Mouse (Mus musculus) hindbrain, embryonic 12.5 days (tissue): ENCODE data around the gene Calcoco1. TPM values are rescaled to one million over a fixed set of nuclear protein-coding genes. Genes with fewer than 3 reads are reported as not detected.

ENCODE experiments used
- ATAC-seq: fragments of 200-750 bp; cut with Nextera tagmentation; 2 replicates; pipeline ENCODE4 v1.8.0; 2017; ENCODE audit warnings: moderate TSS enrichment; ENCODE audit not compliant: low FRiP score
- H3K27ac ChIP-seq: fragments of 300-500 bp; sonication (generic); 2 replicates; pipeline ENCODE4 v1.5.1; 2016; ENCODE audit warnings: mild to moderate bottlenecking
- H3K27me3 ChIP-seq: fragments of 300-500 bp; sonication (generic); 2 replicates; pipeline ENCODE4 v1.6.1; 2016; ENCODE audit warnings: mild to moderate bottlenecking
- H3K36me3 ChIP-seq: fragments of 300-500 bp; sonication (generic); 2 replicates; pipeline ENCODE4 v1.6.1; 2016; ENCODE audit warnings: mild to moderate bottlenecking
- H3K4me1 ChIP-seq: fragments of 300-500 bp; sonication (generic); 2 replicates; pipeline ENCODE4 v1.6.1; 2016
- H3K4me2 ChIP-seq: fragments of 300-500 bp; sonication (generic); replicated peaks from 2 replicates; pipeline ENCODE4 v1.6.1; 2016; ENCODE audit warnings: mild to moderate bottlenecking
- H3K4me3 ChIP-seq: fragments of 300-500 bp; sonication (generic); 2 replicates; pipeline ENCODE4 v1.5.1; 2016; ENCODE audit warnings: mild to moderate bottlenecking
- H3K9ac ChIP-seq: fragments of 300-500 bp; sonication (generic); 2 replicates; pipeline ENCODE4 v1.6.1; 2016; ENCODE audit warnings: mild to moderate bottlenecking, moderate library complexity
- H3K9me3 ChIP-seq: fragments of 300-500 bp; sonication (generic); replicated peaks from 2 replicates; pipeline ENCODE4 v1.6.1; 2016; ENCODE audit warnings: mild to moderate bottlenecking
- WGBS: fragments of 180-500 bp; shearing (Covaris S2); methylation state at CpG from one replicate; pipeline ENCODE4 v1.1.7; 2016; 5-methylcytosine and 5-hydroxymethylcytosine counted together
- polyA plus RNA-seq: library from polyadenylated mRNA; unstranded; fragments of >200 nt; fragmentation: Nextera tagmentation; extraction: Ambion mirVana; gene quantifications from 2 replicates; pipeline ENCODE4 v1.2.1, GENCODE M21; 2016

The Calcoco1 gene
- polyA plus RNA-seq, 1 experiment from 2014 or later = 47.3 TPM

GRCm38 (mm10) chr15:102705226-102705894, 16.6 kb downstream of the Calcoco1 start:
- no peak overlapping the region for H3K4me2 ChIP-seq
- H3K4me3 ChIP-seq = no peak overlapping the region
- H3K4me1 ChIP-seq = peaks cover 23% of the 10 kb centered on the region
- ATAC-seq = peak; percentile 55
- peak overlapping the region; percentile 49 for H3K27ac ChIP-seq
- H3K9me3 ChIP-seq = no peaks in the 10 kb centered on the region
- 43% methylated on average over 9 of the region's 9 CpGs for WGBS
- H3K27me3 ChIP-seq = peaks cover under 1% of the 10 kb centered on the region; the same call in 1 of the 2 replicates
- peaks cover 43% of the 10 kb centered on the region for H3K36me3 ChIP-seq
- H3K9ac ChIP-seq = no peak overlapping the region

- 66% methylated on average over 5 of the region's 5 CpGs for WGBS
- H3K27ac ChIP-seq = no peak overlapping the region
- H3K36me3 ChIP-seq = peaks cover 38% of the 10 kb centered on the region
- peaks cover 23% of the 10 kb centered on the region for H3K4me1 ChIP-seq
- ATAC-seq = no peak
- peaks cover 4% of the 10 kb centered on the region; the same call in 1 of the 2 replicates for H3K27me3 ChIP-seq
- H3K4me3 ChIP-seq = no peak overlapping the region
- H3K9me3 ChIP-seq = no peaks in the 10 kb centered on the region
- H3K9ac ChIP-seq = no peak overlapping the region
- no peak overlapping the region for H3K4me2 ChIP-seq
Measured at GRCm38 (mm10) chr15:102704806-102705205, 17.2 kb downstream of the Calcoco1 start.

- Histone ChIP-seq H3K27ac (no peak overlapping the region), H3K9me3 (no peaks in the 10 kb centered on the region), H3K9ac (no peak overlapping the region), H3K4me2 (no peak overlapping the region), H3K4me3 (no peak overlapping the region), H3K36me3 (peaks cover 19% of the 10 kb centered on the region), H3K27me3 (peaks cover 21% of the 10 kb centered on the region), H3K4me1 (peaks cover 19% of the 10 kb centered on the region)
- ATAC-seq = no peak
- 89% methylated on average over 3 of the region's 3 CpGs for WGBS
Measured at GRCm38 (mm10) chr15:102702972-102703371, 19.0 kb downstream of the Calcoco1 start.

- Histone ChIP-seq H3K27me3 (peaks cover 69% of the 10 kb centered on the region), H3K9ac (no peak overlapping the region), H3K4me2 (no peak overlapping the region), H3K4me3 (no peak overlapping the region), H3K9me3 (no peaks in the 10 kb centered on the region), H3K4me1 (peaks cover 12% of the 10 kb centered on the region), H3K27ac (no peak overlapping the region), H3K36me3 (no peaks in the 10 kb centered on the region)
- 3% methylated on average over 11 of the region's 11 CpGs for WGBS
- ATAC-seq = no peak
Measured at GRCm38 (mm10) chr15:102698193-102698592, 23.8 kb downstream of the Calcoco1 start.

GRCm38 (mm10) chr15:102696899-102697298, 25.1 kb downstream of the Calcoco1 start:
- H3K27ac ChIP-seq = no peak overlapping the region
- no peak overlapping the region for H3K4me2 ChIP-seq
- no peaks in the 10 kb centered on the region for H3K36me3 ChIP-seq
- H3K4me1 ChIP-seq = peaks cover 23% of the 10 kb centered on the region
- H3K9ac ChIP-seq = no peak overlapping the region
- no peaks in the 10 kb centered on the region for H3K9me3 ChIP-seq
- peaks cover 77% of the 10 kb centered on the region for H3K27me3 ChIP-seq
- H3K4me3 ChIP-seq = no peak overlapping the region
- ATAC-seq = no peak
- 38% methylated on average over 3 of the region's 3 CpGs for whole genome bisulfite sequencing

GRCm38 (mm10) chr15:102693600-102693999, 28.4 kb downstream of the Calcoco1 start:
- peak; percentile 20; the same call in 1 of the 2 replicates for ATAC-seq
- Histone ChIP-seq H3K4me3 (peak overlapping the region; percentile 43), H3K4me1 (peaks cover 27% of the 10 kb centered on the region), H3K9me3 (no peaks in the 10 kb centered on the region), H3K27ac (0 out of 2 replicates have a peak overlapping the region, but pooled peaks have one; percentile 62), H3K27me3 (peaks cover 84% of the 10 kb centered on the region), H3K9ac (0 out of 2 replicates have a peak overlapping the region, but pooled peaks have one; percentile 55), H3K4me2 (peak overlapping the region; percentile 78), H3K36me3 (no peaks in the 10 kb centered on the region)
- WGBS = 1% methylated on average over 11 of the region's 11 CpGs

- Histone ChIP-seq H3K9me3 (no peaks in the 10 kb centered on the region), H3K4me2 (peak overlapping the region; percentile 78), H3K36me3 (no peaks in the 10 kb centered on the region), H3K27ac (peak overlapping the region; percentile 62), H3K4me3 (peak overlapping the region; percentile 43), H3K4me1 (peaks cover 27% of the 10 kb centered on the region), H3K9ac (peak overlapping the region; percentile 55), H3K27me3 (peaks cover 82% of the 10 kb centered on the region)
- peak; percentile 84 for ATAC-seq
- WGBS = 1% methylated on average over 32 of the region's 32 CpGs
Measured at GRCm38 (mm10) chr15:102692991-102693411, 29.0 kb downstream of the Calcoco1 start.

GRCm38 (mm10) chr15:102692321-102692804, 29.6 kb downstream of the Calcoco1 start:
- H3K27ac ChIP-seq = peak overlapping the region; percentile 62; the same call in 1 of the 2 replicates
- peak overlapping the region; percentile 43 for H3K4me3 ChIP-seq
- H3K27me3 ChIP-seq = peaks cover 82% of the 10 kb centered on the region
- peak; percentile 66 for ATAC-seq
- H3K36me3 ChIP-seq = no peaks in the 10 kb centered on the region
- peaks cover 27% of the 10 kb centered on the region for H3K4me1 ChIP-seq
- no peaks in the 10 kb centered on the region for H3K9me3 ChIP-seq
- H3K9ac ChIP-seq = peak overlapping the region; percentile 52
- H3K4me2 ChIP-seq = peak overlapping the region; percentile 78
- under 1% methylated on average over 26 of the region's 26 CpGs for WGBS

- Histone ChIP-seq H3K4me2 (no peak overlapping the region), H3K27me3 (peaks cover 31% of the 10 kb centered on the region), H3K27ac (no peak overlapping the region), H3K4me3 (no peak overlapping the region), H3K9ac (no peak overlapping the region), H3K4me1 (peaks cover 7% of the 10 kb centered on the region), H3K9me3 (no peaks in the 10 kb centered on the region), H3K36me3 (no peaks in the 10 kb centered on the region)
- 8% methylated on average over 4 of the region's 4 CpGs for WGBS
- no peak for ATAC-seq
Measured at GRCm38 (mm10) chr15:102685791-102686190, 36.2 kb downstream of the Calcoco1 start.

GRCm38 (mm10) chr15:102683670-102684069, 38.3 kb downstream of the Calcoco1 start:
- ATAC-seq = no peak
- Histone ChIP-seq H3K27me3 (peaks cover 19% of the 10 kb centered on the region), H3K27ac (no peak overlapping the region), H3K4me1 (peaks cover 7% of the 10 kb centered on the region), H3K36me3 (no peaks in the 10 kb centered on the region), H3K4me2 (no peak overlapping the region), H3K4me3 (no peak overlapping the region), H3K9ac (no peak overlapping the region), H3K9me3 (no peaks in the 10 kb centered on the region)
- WGBS = 6% methylated on average over 1 of the region's 1 CpGs

- Histone ChIP-seq H3K9ac (no peak overlapping the region), H3K27ac (no peak overlapping the region), H3K4me3 (no peak overlapping the region), H3K9me3 (no peaks in the 10 kb centered on the region), H3K36me3 (no peaks in the 10 kb centered on the region), H3K4me2 (no peak overlapping the region), H3K27me3 (no peaks in the 10 kb centered on the region), H3K4me1 (peaks cover 19% of the 10 kb centered on the region)
- no peak for ATAC-seq
- WGBS = 91% methylated on average over 2 of the region's 2 CpGs
Measured at GRCm38 (mm10) chr15:102676345-102676744, 45.6 kb downstream of the Calcoco1 start.

GRCm38 (mm10) chr15:102673548-102673947, 48.4 kb downstream of the Calcoco1 start:
- Histone ChIP-seq H3K27me3 (no peaks in the 10 kb centered on the region), H3K9me3 (no peaks in the 10 kb centered on the region), H3K4me2 (peak overlapping the region; percentile 78), H3K9ac (no peak overlapping the region), H3K27ac (peak overlapping the region; percentile 99), H3K36me3 (no peaks in the 10 kb centered on the region), H3K4me3 (peak overlapping the region; percentile 17; the same call in 1 of the 2 replicates), H3K4me1 (peaks cover 30% of the 10 kb centered on the region)
- WGBS = 5% methylated on average over 10 of the region's 10 CpGs
- ATAC-seq = peak; percentile 15; the same call in 1 of the 2 replicates
